8 mouse cellular contexts compared by ENCODE assay signal in the genomic region with DNA sequence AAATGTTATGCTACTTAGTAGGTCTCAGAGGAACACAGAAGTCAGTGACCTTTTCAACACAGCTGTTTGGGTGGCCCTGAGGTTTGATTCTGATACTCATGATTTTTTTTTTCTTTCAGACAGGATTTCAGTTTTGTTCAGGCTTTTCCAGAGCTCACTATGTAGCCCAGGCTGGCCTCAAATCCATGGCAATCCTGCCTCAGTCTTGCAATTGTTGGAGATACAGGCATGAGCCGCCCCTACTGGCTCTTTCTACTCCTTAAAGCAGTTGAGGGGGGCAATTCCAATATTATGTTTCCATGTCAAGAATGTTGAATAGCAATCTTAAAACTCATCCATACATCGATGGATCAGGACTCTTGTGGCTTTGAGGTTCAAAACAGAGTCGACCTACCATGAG. TPM values are rescaled to one million over a fixed set of nuclear protein-coding genes. Genes with fewer than 3 reads are reported as not detected.
A peak's percentile ranks its signal among the peaks of the same experiment; 100 is the strongest.
DNase-seq lines count a peak whose midpoint lies in the region; ATAC-seq lines count a peak whose summit lies in the region.

No protein-coding gene starts in this region.

- H3K9me3 ChIP-seq in heart, embryonic 15.5 days (replicated peaks), result no peaks in the 10 kb centered on the region
- no peaks in the 10 kb centered on the region for H3K9me3 ChIP-seq in embryonic facial prominence, embryonic 11.5 days (replicated peaks; ENCODE audit: control insufficient read depth, low read length)
- no peaks in the 10 kb centered on the region for H3K9me3 ChIP-seq in hindbrain, embryonic 12.5 days (replicated peaks)
- no peaks in the 10 kb centered on the region for H3K9me3 ChIP-seq in midbrain, embryonic 11.5 days (ENCODE audit: control insufficient read depth, low read length)

- H3K9ac ChIP-seq in heart, embryonic 15.5 days, result 0 out of 2 replicates have a peak overlapping the region, but pooled peaks have one; percentile 31
- peak overlapping the region; percentile 43; the same call in 1 of the 2 replicates for H3K9ac ChIP-seq in embryonic facial prominence, embryonic 11.5 days (replicated peaks; ENCODE audit: low read length)
- H3K9ac ChIP-seq in hindbrain, embryonic 12.5 days, result peak overlapping the region; percentile 27; the same call in 1 of the 2 replicates
- H3K9ac ChIP-seq in midbrain, embryonic 11.5 days (ENCODE audit: low read length), result peak overlapping the region; percentile 45

- peaks cover 12% of the 10 kb centered on the region for H3K4me1 ChIP-seq in heart, embryonic 15.5 days (replicated peaks)
- H3K4me1 ChIP-seq in embryonic facial prominence, embryonic 11.5 days (ENCODE audit: control insufficient read depth, insufficient read depth, low read length), result no peaks in the 10 kb centered on the region
- peaks cover 9% of the 10 kb centered on the region for H3K4me1 ChIP-seq in hindbrain, embryonic 12.5 days
- peaks cover 9% of the 10 kb centered on the region for H3K4me1 ChIP-seq in midbrain, embryonic 11.5 days (ENCODE audit: control insufficient read depth, insufficient read depth, low read length)

- H3K27me3 ChIP-seq in heart, embryonic 15.5 days, result no peaks in the 10 kb centered on the region
- no peaks in the 10 kb centered on the region for H3K27me3 ChIP-seq in embryonic facial prominence, embryonic 11.5 days (ENCODE audit: control insufficient read depth, insufficient read depth, low read length)
- H3K27me3 ChIP-seq in hindbrain, embryonic 12.5 days, result no peaks in the 10 kb centered on the region
- no peaks in the 10 kb centered on the region for H3K27me3 ChIP-seq in midbrain, embryonic 11.5 days (ENCODE audit: control insufficient read depth, insufficient read depth, low read length)

- H3K4me3 ChIP-seq in heart, embryonic 15.5 days, result peak overlapping the region; percentile 27
- no peak overlapping the region for H3K4me3 ChIP-seq in embryonic facial prominence, embryonic 11.5 days (ENCODE audit: low read depth, low read length)
- peak overlapping the region; percentile 18; the same call in 1 of the 2 replicates for H3K4me3 ChIP-seq in hindbrain, embryonic 12.5 days
- H3K4me3 ChIP-seq in midbrain, embryonic 11.5 days (ENCODE audit: low read depth, low read length), result no peak overlapping the region

- H3K36me3 ChIP-seq in heart, embryonic 15.5 days, result peaks cover 10% of the 10 kb centered on the region
- no peaks in the 10 kb centered on the region; the same call in 1 of the 2 replicates for H3K36me3 ChIP-seq in embryonic facial prominence, embryonic 11.5 days (replicated peaks; ENCODE audit: control insufficient read depth, insufficient read depth, low read depth, low read length)
- peaks cover 19% of the 10 kb centered on the region for H3K36me3 ChIP-seq in hindbrain, embryonic 12.5 days
- H3K36me3 ChIP-seq in midbrain, embryonic 11.5 days (ENCODE audit: control insufficient read depth, insufficient read depth, low read length), result peaks cover 6% of the 10 kb centered on the region

- DNase-seq in heart, postnatal 4 days, result no peak
- no peak for DNase-seq in embryonic facial prominence, embryonic 11.5 days (ENCODE audit: low spot score)
- DNase-seq in midbrain, embryonic 11.5 days (ENCODE audit: low spot score, missing footprints), result no peak
- no peak for DNase-seq in retina, embryonic 14.5 days (ENCODE audit: low spot score)
- no peak for DNase-seq in spleen, postnatal 36 days (ENCODE audit: low spot score in 2 of 2)
- DNase-seq in kidney, postnatal 4 days, result no peak

- H3K4me2 ChIP-seq in heart, embryonic 15.5 days, result peak overlapping the region; percentile 51
- peak overlapping the region; percentile 21; the same call in 1 of the 2 replicates for H3K4me2 ChIP-seq in embryonic facial prominence, embryonic 11.5 days (ENCODE audit: low read depth, low read length)
- H3K4me2 ChIP-seq in hindbrain, embryonic 12.5 days (replicated peaks), result peak overlapping the region; percentile 79
- H3K4me2 ChIP-seq in midbrain, embryonic 11.5 days, result peak overlapping the region; percentile 38; the same call in 1 of the 2 replicates

- no peak for ATAC-seq in heart, embryonic 15.5 days (replicated peaks; ENCODE audit: insufficient number of reproducible peaks, insufficient read depth, low FRiP score, low read depth)
- ATAC-seq in embryonic facial prominence, embryonic 11.5 days (replicated peaks; ENCODE audit: insufficient number of reproducible peaks, low FRiP score, low TSS enrichment, low read depth), result no peak
- no peak for ATAC-seq in hindbrain, embryonic 12.5 days (ENCODE audit: low FRiP score)
- ATAC-seq in midbrain, embryonic 11.5 days (ENCODE audit: low FRiP score), result no peak

- WGBS in heart, embryonic 15.5 days, result 58% methylated on average over 3 of the region's 3 CpGs
- 66% methylated on average over 3 of the region's 3 CpGs for WGBS in embryonic facial prominence, embryonic 11.5 days
- WGBS in hindbrain, embryonic 12.5 days, result 66% methylated on average over 3 of the region's 3 CpGs
- 74% methylated on average over 3 of the region's 3 CpGs for WGBS in midbrain, embryonic 11.5 days

- H3K27ac ChIP-seq in heart, embryonic 15.5 days, result peak overlapping the region; percentile 48
- H3K27ac ChIP-seq in embryonic facial prominence, embryonic 11.5 days (replicated peaks; ENCODE audit: low read depth, low read length), result no peak overlapping the region
- peak overlapping the region; percentile 76 for H3K27ac ChIP-seq in hindbrain, embryonic 12.5 days
- H3K27ac ChIP-seq in midbrain, embryonic 11.5 days (ENCODE audit: low read depth, low read length), result peak overlapping the region; percentile 9; the same call in 1 of the 2 replicates

RNA-seq across cellular contexts. Expression of a gene that starts 0.5 kb away (rescaled TPM):
- polyA plus RNA-seq in heart, embryonic 15.5 days (2015; fragmentation: Nextera tagmentation; extraction: Ambion mirVana), result 108 and 123 TPM in 2 replicates
- 10 to 100 TPM; 89.5 to 89.8 TPM for total RNA-seq in heart, postnatal 4 days (2021)
- polyA plus RNA-seq in embryonic facial prominence, embryonic 11.5 days (2014; fragmentation: Nextera tagmentation; extraction: Ambion mirVana), result 123 and 146 TPM in 2 replicates
- 173 and 175 TPM in 2 replicates for polyA plus RNA-seq in hindbrain, embryonic 12.5 days (2016; fragmentation: Nextera tagmentation; extraction: Ambion mirVana)
- polyA plus RNA-seq in midbrain, embryonic 11.5 days (2014; fragmentation: Nextera tagmentation; extraction: Ambion mirVana), result 149 TPM in 2 replicates

RNA-seq across cellular contexts. Expression of a gene that starts 40.1 kb away (rescaled TPM):
- polyA plus RNA-seq in heart, embryonic 15.5 days (2015; fragmentation: Nextera tagmentation; extraction: Ambion mirVana), result 0.18 and 2.4 TPM in 2 replicates
- total RNA-seq in heart, postnatal 4 days (2021), result not detected
- 4.9 and 5.8 TPM in 2 replicates for polyA plus RNA-seq in embryonic facial prominence, embryonic 11.5 days (2014; fragmentation: Nextera tagmentation; extraction: Ambion mirVana)
- 50.0 and 56.8 TPM in 2 replicates for polyA plus RNA-seq in hindbrain, embryonic 12.5 days (2016; fragmentation: Nextera tagmentation; extraction: Ambion mirVana)
- polyA plus RNA-seq in midbrain, embryonic 11.5 days (2014; fragmentation: Nextera tagmentation; extraction: Ambion mirVana), result 28.5 and 34.8 TPM in 2 replicates

RNA-seq across cellular contexts. Expression of a gene that starts 41.8 kb away (rescaled TPM):
- 374 and 419 TPM in 2 replicates for polyA plus RNA-seq in heart, embryonic 15.5 days (2015; fragmentation: Nextera tagmentation; extraction: Ambion mirVana)
- 100 to 1,000 TPM; 742 to 747 TPM for total RNA-seq in heart, postnatal 4 days (2021)
- 6.9 and 9.9 TPM in 2 replicates for polyA plus RNA-seq in embryonic facial prominence, embryonic 11.5 days (2014; fragmentation: Nextera tagmentation; extraction: Ambion mirVana)
- 2.3 and 10.5 TPM in 2 replicates for polyA plus RNA-seq in hindbrain, embryonic 12.5 days (2016; fragmentation: Nextera tagmentation; extraction: Ambion mirVana)
- polyA plus RNA-seq in midbrain, embryonic 11.5 days (2014; fragmentation: Nextera tagmentation; extraction: Ambion mirVana), result 0.52 and 0.68 TPM in 2 replicates

RNA-seq across cellular contexts. Expression of a gene that starts 54.0 kb away (rescaled TPM):
- polyA plus RNA-seq in heart, embryonic 15.5 days (2015; fragmentation: Nextera tagmentation; extraction: Ambion mirVana), result 0.45 and 1.0 TPM in 2 replicates
- under 1 TPM; 0.41 to 0.43 TPM for total RNA-seq in heart, postnatal 4 days (2021)
- polyA plus RNA-seq in embryonic facial prominence, embryonic 11.5 days (2014; fragmentation: Nextera tagmentation; extraction: Ambion mirVana), result 1.4 and 1.5 TPM in 2 replicates
- 11.7 and 12.6 TPM in 2 replicates for polyA plus RNA-seq in hindbrain, embryonic 12.5 days (2016; fragmentation: Nextera tagmentation; extraction: Ambion mirVana)
- polyA plus RNA-seq in midbrain, embryonic 11.5 days (2014; fragmentation: Nextera tagmentation; extraction: Ambion mirVana), result 4.2 and 4.4 TPM in 2 replicates

RNA-seq across cellular contexts. Expression of a gene that starts 56.8 kb away (rescaled TPM):
- polyA plus RNA-seq in heart, embryonic 15.5 days (2015; fragmentation: Nextera tagmentation; extraction: Ambion mirVana), result 44.5 and 54.4 TPM in 2 replicates
- 100 to 1,000 TPM; 121 to 123 TPM for total RNA-seq in heart, postnatal 4 days (2021)
- polyA plus RNA-seq in embryonic facial prominence, embryonic 11.5 days (2014; fragmentation: Nextera tagmentation; extraction: Ambion mirVana), result 16.7 and 19.9 TPM in 2 replicates
- polyA plus RNA-seq in hindbrain, embryonic 12.5 days (2016; fragmentation: Nextera tagmentation; extraction: Ambion mirVana), result 19.1 and 19.7 TPM in 2 replicates
- 13.4 and 15.2 TPM in 2 replicates for polyA plus RNA-seq in midbrain, embryonic 11.5 days (2014; fragmentation: Nextera tagmentation; extraction: Ambion mirVana)

Comparison
In these comparisons a context has a peak if more than half of its experiments do, and no peak if none do; other contexts are left out.
1. H3K4me2 ChIP-seq: peak in every context shown above with its lines; median percentile 79 in hindbrain, embryonic 12.5 days; 51 in heart, embryonic 15.5 days; 38 in midbrain, embryonic 11.5 days; 21 in embryonic facial prominence, embryonic 11.5 days.
2. H3K4me3 ChIP-seq: peak in heart, embryonic 15.5 days (single experiment) and hindbrain, embryonic 12.5 days (single experiment); none in embryonic facial prominence, embryonic 11.5 days (single experiment) and midbrain, embryonic 11.5 days (single experiment).
3. RNA of a gene that starts 41.8 kb away (polyA plus RNA-seq): 374 to 419 TPM in heart, embryonic 15.5 days; 6.9 to 9.9 TPM in embryonic facial prominence, embryonic 11.5 days, 2.3 to 10.5 TPM in hindbrain, embryonic 12.5 days and 0.52 to 0.68 TPM in midbrain, embryonic 11.5 days; every median in the first group is over 10 times any median in the second.
4. Peak in every context shown above with its lines, with median percentiles within 50 percentile points of each other: H3K9ac ChIP-seq.